Mouse (Mus musculus) olfactory bulb, adult 2 months (tissue): ENCODE measurements at regions not wholly inside any gene's neighbourhood (a gene's known extent, or its start where the extent isn't known, plus 50 kb on each side); places are given as distances from the start of the nearest gene placed in this dataset.

ENCODE experiments used
- CTCF ChIP-seq: fragments of 200-500 bp; IDR thresholded peaks from 2 replicates; pipeline ENCODE4 v1.5.1; 2012; ENCODE audit warnings: low read depth, mild to moderate bottlenecking, low read length, moderate library complexity; ENCODE audit not compliant: insufficient read depth
- POLR2A ChIP-seq: fragments of 200-500 bp; IDR thresholded peaks from 2 replicates; pipeline ENCODE4 v1.6.1; 2012; ENCODE audit warnings: mild to moderate bottlenecking, low read depth, low read length, moderate library complexity; ENCODE audit not compliant: insufficient read depth

DNA sequence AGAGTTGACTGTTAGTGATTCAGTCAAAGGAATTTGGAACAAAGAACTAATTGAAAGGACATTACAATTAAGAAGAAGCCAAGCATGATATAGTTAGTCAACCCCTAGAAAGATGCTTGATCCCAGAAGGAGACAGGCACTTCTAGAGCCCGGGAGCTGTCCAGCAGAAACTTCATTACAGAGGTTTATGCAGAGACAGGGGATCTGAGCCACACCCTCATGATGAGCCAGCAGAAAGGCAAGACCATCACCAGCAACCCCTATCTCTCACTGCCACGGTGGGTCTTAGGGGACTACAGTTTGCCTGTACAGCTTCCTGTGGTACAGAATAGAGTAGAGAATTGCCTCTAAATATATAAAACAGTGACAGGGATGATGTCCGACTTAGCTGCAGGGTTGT lies 590.4 kb downstream of the Etnk1 start:
- TF ChIP-seq POLR2A (no peak), CTCF (no peak)
